Mouse (Mus musculus) liver, adult (tissue): ENCODE measurements at regions not wholly inside any gene's neighbourhood (a gene's known extent, or its start where the extent isn't known, plus 50 kb on each side); places are given as distances from the start of the nearest gene placed in this dataset.

ENCODE experiments used
- GATA4 ChIP-seq: IDR thresholded peaks from 2 replicates; pipeline ENCODE4 v1.6.1; 2014; ENCODE audit warnings: mild to moderate bottlenecking, low read length; ENCODE audit not compliant: insufficient replicate concordance

DNA sequence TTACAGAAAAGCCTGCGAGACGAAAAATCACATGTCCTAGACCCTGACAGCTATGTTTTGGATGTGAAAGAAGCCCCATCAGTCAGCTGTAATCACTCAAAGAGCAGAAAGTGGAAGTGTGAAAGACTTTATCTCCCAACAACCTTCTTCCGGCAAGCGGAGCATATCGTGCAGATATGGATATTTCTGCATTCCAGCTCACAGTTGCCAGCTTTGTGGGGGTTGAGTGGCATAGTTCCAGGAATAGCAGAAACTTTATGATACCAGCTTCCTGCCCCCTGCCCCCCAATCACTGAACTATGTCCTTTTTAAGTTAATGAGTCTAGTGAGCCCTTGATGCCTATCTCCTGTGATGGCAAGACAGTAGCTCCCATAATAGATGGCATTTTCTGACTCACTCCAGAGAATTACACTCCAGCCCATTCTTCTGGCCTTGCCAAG lies 72.9 kb upstream of the Spred1 start:
- peak; percentile 7; the same call in 1 of the 2 replicates for TF ChIP-seq GATA4

DNA sequence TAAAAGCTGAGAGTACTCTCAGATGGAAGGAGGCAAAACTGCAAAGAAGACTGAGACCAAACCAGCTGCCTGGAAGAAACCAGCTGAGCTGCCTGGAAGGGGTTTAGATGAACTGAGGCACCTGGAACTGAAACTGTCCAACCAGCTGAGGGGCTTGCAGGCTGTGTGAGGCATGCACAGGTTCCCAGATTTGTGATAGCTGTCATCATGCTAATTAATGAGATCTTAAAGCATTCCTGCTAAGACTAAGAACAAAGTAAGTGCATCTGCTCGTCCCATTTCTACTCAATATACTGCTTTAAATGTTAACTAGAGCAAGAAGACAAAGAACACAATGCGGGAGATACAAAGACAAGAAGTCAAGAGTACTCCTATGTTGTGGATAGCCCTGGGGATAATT lies 71.1 kb upstream of the Spred1 start:
- TF ChIP-seq GATA4: no peak

DNA sequence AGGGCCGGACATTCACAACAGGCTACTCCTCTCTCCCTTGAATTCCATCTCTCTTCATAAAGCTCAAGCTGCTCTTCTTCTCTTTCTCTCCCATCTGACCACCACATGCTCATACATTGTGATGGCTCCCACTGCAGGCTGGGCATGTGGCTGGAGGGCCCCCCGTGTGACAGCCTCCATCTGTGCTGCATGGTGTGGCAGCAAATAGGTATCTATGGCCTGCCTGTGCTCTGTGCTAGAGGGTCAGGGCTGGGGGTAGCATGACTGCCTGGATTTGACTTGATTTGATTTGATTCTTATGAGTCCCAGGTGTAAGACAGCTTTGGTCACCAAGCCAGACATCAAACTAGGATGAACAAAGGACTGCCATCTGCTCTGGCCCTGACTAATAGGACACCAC lies 57.0 kb upstream of the Spred1 start:
- TF ChIP-seq GATA4: no peak

DNA sequence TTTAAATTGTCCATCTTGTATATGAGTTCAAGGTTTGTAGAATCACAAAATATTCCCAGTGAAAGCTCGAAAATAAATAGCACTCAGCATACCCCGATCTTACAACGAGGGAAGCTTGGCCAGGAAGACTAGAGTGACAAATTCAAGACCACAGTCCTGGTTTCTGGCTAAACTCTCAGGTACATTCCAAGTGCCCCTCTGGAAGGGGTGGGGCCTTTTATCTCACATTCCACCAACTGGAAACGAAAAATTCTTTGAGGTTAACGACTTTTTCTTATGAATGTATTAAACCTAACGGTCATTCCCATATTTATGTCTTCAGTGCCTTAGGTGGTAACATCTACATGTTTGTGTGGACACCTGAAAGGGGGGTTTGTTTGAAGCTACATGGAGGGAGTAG lies 50.8 kb upstream of the Spred1 start:
- TF ChIP-seq GATA4: no peak

DNA sequence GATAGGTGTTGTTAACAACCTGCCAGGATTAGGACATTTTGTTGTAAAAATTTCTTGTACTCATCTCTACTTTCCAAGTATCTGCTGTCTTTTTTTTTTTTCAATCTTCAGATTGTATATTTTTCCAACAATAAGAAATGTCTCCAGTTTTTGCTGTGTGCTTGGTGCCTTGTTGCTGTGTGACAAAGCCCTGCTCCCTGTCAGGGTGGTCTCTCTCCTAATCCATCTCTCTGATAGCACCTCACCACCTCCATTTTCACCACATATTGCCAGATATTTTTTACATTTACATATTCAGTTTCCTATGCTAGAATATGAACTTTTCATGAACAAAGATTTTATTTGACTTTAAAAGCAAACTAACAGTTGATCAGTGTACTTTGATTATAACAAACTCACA lies 50.1 kb upstream of the Spred1 start:
- no peak for TF ChIP-seq GATA4
